Mouse (Mus musculus) MEL (cell line): ENCODE results near the gene Vps50.

Experiments used
- CTCF ChIP-seq, 3 experiments: IDR thresholded peaks in 2 of 3; conservative IDR thresholded peaks in 1 of 3; 2 replicates each; pipeline ENCODE4 v1.5.1; 2011 to 2012; ENCODE audit warnings: low read length in 3 of 3, low read depth in 2 of 3, mild to moderate bottlenecking in 2 of 3, improper control_type of control experiment in 1 of 3, inconsistent platforms in 1 of 3, mixed read lengths in 1 of 3, moderate library complexity in 1 of 3; ENCODE audit not compliant: control insufficient read depth in 1 of 3, insufficient read depth in 1 of 3, poor library complexity in 1 of 3, severe bottlenecking in 1 of 3
- EP300 ChIP-seq, 2 experiments: IDR thresholded peaks; 2 replicates each; pipeline ENCODE4 v1.6.1; 2011; ENCODE audit warnings: improper control_type of control experiment in 2 of 2, low read length in 2 of 2, low read depth in 1 of 2, mild to moderate bottlenecking in 1 of 2
- JUND ChIP-seq: IDR thresholded peaks from 2 replicates; pipeline ENCODE4 v1.6.1; 2011; ENCODE audit warnings: low read depth, mild to moderate bottlenecking, improper control_type of control experiment, low read length
- MEF2A ChIP-seq: IDR thresholded peaks from 2 replicates; pipeline ENCODE4 v1.6.1; 2014; ENCODE audit warnings: low read depth, mild to moderate bottlenecking, inconsistent platforms, low read length, improper control_type of control experiment; ENCODE audit not compliant: poor library complexity, insufficient replicate concordance, severe bottlenecking; ENCODE audit errors: extremely low read depth
- POLR2A ChIP-seq, 2 experiments: IDR thresholded peaks; 2 replicates each; pipeline ENCODE4 v1.6.1; 2011 to 2012; ENCODE audit warnings: low read length in 2 of 2, mild to moderate bottlenecking in 2 of 2, control low read depth in 1 of 2, improper control_type of control experiment in 1 of 2, low read depth in 1 of 2, moderate library complexity in 1 of 2; ENCODE audit not compliant: control insufficient read depth in 1 of 2, insufficient read depth in 1 of 2, poor library complexity in 1 of 2
- TAL1 ChIP-seq: IDR thresholded peaks from 2 replicates; pipeline ENCODE4 v1.6.1; 2012; ENCODE audit warnings: mild to moderate bottlenecking, inconsistent platforms, low read length, moderate library complexity, mixed read lengths
- TBP ChIP-seq: IDR thresholded peaks from 2 replicates; pipeline ENCODE4 v1.8.0; 2011; ENCODE audit warnings: low read depth, low read length, improper control_type of control experiment

DNA sequence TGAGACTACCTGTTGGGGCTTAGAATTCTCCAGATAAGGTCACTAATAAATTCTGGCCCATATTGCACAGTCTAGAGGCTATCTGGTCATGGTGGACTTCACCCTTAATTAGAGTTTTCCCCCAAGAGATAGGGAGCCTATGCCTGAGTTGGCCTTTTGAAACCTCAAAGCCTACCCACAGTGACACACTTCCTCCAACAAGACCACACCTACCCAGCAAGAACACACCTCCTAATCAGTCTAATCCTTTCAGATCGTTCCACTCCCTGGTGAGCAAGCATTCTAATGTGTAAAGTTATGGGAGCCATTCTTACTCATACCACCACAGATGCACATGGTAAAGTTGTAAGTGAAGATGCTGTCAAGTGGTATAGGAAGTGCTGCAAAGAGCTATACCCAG lies 37.9 kb downstream of the Vps50 start:
- TF ChIP-seq TAL1: no peak
- TF ChIP-seq POLR2A (IDR thresholded peaks at IDR 0.05; ENCODE audit: control insufficient read depth in 1 of 2, insufficient read depth in 1 of 2, low read depth in 1 of 2, low read length in 2 of 2, poor library complexity in 1 of 2): no peak
- no peak for TF ChIP-seq MEF2A
- TF ChIP-seq JUND: no peak
- no peak for TF ChIP-seq TBP
- no peak for TF ChIP-seq EP300 (IDR thresholded peaks at IDR 0.05; ENCODE audit: low read depth in 1 of 2, low read length in 2 of 2)
- TF ChIP-seq CTCF (IDR thresholded peaks at IDR 0.05 in 2 of 3, conservative IDR thresholded peaks at IDR 0.05 in 1 of 3; ENCODE audit: control insufficient read depth in 1 of 3, insufficient read depth in 1 of 3, low read depth in 2 of 3, low read length in 3 of 3, poor library complexity in 1 of 3, severe bottlenecking in 1 of 3): no peak
